Mouse (Mus musculus) gastrocnemius, postnatal 10 days (tissue): ENCODE results near the gene Draxin. TPM values are rescaled to one million over a fixed set of nuclear protein-coding genes. Genes with fewer than 3 reads are reported as not detected.
"Not testable (repeated sequence)": the region's sequence is repeated elsewhere in the genome, so short reads cannot be mapped to it uniquely, and the experiment has no call there.

Source experiments
- DNase-seq: peaks from one replicate; pipeline ENCODE4 v3.0.0; 2021; ENCODE audit warnings: mixed read lengths
- long read RNA-seq, 2 experiments: library from polyadenylated mRNA; stranded (forward); transcript quantifications; one replicate each; pipeline ENCODE4 v2.0.0; 2021
- total RNA-seq, 2 experiments: library from RNA; stranded (reverse); gene quantifications; 2 replicates each; pipeline ENCODE4 v1.2.3; 2021

Draxin gene
- total RNA-seq = under 1 TPM; 0.16 to 0.23 TPM
- long read RNA-seq, experiment 1 = 0 reads
- long read RNA-seq, experiment 2 = 0 reads

DNA sequence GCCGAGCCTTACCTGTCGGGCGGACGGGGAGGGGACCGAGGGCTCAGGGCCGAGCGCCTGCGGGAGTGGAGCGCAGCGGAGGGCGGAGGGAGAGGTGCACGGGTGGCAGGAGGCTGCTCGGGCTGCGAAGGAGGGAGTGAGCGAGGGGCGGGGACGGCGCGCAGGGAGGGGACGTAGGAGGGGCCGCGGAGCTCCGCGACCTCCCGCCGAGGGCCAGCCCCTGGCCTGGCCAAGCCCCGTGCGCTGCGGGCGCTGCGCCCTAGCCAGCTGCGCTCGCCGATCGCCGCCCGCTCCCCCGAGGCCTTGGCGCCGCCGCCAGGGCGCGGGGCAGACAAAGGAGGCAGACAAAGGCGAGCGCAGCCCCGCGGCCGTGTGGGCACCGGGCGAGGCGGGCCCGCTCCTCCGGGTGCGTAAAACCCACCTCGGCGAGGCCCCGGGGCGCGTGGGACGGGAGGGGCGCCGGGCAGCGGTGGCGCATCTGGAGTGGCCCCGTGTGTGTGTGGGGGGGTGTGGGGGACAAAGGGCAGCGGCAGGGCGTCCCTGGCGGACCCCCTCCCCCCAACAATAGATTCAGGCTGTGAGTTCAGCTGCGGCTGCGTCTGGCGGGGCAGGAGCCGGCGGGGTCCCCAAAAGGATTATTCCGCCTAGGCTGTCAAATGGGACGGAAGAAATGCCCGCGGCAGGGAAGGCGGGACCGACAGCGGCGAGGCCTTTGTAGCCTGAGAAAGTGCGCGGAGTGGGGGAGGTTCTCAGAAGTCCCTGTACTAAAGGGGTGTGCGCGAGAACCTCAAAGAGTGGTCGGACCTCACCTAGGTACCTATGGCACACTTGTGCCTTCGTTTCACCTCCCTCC is at the start of gene Draxin:
TSS of gene Draxin (minus strand) at position 138 of the 853 bp plus-strand sequence.
- DNase-seq = peak; percentile 36

DNA sequence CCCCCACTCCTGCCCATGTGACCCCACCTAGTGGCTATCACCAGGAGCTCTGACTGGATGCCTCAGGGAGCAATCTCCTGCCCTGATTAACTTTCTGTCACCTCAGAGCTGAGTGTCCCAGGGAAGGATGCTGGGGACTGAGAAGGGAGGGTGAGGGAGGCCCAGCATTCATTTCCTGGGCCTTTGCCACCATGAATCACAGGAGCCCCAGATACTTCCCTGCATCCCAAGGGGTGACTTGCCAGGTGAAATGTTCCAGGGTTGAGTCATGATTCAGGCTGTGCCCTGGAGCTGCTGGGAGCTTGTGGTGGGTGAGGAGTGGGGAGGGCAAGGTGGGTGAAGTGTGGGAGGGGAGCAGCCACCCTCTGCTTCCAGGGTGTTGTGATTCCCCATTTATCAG is 47.2 kb upstream of the Draxin start:
- DNase-seq = no peak

DNA sequence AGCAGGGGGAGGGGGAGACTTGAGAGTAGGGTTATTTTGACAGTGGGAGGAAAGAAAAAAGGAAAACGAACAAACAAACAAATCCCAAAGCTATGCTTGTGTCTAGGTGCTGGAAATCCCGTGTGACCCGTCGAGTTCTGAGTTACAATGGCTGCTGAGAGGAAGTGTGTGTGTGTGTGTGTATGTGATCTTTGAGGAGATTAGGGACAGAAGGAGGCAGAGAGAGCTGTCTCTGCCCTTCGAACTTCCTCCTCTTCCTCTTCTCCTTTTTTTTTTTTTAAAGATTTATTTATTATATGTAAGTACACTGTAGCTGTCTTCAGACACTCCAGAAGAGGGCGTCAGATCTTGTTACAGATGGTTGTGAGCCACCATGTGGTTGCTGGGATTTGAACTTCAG is 46.1 kb upstream of the Draxin start:
- not testable (repeated sequence) for DNase-seq

DNA sequence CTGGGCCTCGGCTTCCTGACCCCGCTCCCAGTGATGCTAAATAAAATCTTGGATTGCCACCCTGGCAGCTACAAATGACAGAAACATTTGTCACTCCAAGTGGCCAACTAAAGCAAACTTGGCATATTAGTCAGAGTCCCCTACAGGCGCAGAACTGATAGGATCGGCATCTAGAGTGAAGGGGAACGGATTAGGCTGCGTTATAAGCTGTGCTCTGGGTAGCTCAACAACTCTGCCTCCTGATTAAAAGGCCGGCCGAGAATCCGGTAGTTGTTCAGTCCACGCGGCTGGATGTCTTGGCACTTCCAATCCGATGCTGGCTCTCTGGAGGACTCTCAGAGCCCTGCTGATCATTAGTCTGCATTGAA is 44.0 kb upstream of the Draxin start:
- no peak for DNase-seq

DNA sequence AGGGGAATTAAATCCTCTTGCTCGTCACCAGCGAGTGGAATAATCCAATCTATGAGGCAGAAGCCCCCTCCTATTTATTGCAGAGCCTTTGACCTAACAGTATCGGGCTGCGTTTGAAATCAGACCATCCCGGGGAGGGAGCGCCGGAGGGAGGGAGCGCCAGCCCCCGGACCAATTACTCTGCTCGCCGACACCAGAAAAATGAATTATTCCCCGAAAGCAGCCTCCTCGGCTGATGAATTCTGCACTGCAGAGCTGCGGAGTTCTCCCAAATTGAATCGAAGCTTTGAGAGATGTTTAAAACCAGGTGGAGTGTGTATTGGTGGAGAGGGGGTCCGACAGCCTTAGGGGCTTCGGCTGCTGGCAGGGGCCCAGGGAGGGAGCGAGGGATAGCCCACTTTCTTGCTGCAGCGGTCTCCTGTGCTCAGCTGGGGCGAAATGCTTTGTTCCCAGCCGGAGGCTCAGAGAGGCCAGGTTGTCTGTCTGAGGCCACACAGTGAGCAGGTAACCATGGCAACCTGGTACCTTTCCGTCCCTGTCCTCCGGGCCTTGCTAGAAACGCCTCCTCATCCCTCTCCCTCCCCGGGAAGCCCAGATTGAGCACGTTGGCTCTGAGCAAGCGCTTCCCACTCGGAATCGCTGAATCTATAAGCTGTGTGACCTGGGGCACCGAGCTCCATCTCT is 43.5 kb upstream of the Draxin start:
- no peak for DNase-seq

DNA sequence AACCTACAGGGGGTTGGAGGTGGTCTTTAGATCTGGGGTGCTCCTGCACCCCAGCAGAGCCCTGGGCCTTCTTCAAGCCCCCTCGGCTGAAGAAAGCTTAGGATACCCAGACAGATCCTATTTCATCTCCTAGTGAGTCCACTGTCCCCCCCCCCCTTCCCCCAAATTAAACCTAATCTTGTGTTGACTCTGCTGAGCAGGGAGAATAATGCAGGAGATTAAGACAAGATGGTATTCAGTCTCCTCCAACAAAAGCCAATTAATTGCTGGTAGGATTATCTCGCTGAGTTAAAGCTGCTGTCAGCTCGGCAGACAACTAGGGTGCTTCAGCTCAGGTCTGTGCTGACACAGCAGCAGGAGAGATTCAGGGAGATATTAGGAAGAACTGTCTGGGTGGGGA is 40.8 kb upstream of the Draxin start:
- no peak for DNase-seq

DNA sequence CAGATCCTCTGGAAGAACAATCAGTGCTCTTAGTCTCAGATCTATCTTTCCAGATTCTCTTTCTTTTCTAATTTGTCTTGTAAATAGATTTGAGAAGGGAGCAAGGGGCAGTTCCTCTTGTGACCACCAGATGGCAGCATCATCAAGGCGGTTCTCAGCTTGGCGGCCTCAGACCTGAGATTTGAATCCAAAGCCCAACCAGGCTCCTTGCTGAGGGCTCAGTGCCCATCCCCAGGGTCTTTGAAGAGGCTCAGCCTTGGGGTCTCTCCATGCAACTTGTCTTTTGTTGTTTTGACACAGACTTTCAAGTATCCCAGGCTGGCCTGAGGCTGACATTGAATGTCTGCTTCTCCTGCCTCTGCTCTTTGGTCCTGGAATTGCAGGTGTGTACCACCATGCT is 40.3 kb upstream of the Draxin start:
- DNase-seq = peak; percentile 52

DNA sequence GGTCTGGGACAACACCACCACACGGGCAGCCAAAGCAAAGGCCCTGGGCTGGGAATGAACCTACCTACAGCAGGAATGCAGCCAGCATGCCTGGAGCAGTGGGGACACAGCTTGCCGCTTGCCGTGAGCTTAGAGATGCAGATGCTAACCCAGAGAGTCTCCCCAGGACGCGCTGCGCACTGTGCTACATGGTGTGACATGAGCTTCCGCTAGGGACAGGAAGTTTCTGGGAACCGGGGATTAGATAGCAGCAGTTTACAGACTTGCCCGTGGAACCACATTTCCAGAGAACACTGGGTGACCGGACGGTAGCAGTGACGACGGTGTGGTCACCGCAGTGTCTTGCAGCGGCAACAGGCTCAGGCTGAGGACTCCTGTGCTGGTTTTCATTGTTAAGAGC is 39.1 kb upstream of the Draxin start:
- DNase-seq = no peak

DNA sequence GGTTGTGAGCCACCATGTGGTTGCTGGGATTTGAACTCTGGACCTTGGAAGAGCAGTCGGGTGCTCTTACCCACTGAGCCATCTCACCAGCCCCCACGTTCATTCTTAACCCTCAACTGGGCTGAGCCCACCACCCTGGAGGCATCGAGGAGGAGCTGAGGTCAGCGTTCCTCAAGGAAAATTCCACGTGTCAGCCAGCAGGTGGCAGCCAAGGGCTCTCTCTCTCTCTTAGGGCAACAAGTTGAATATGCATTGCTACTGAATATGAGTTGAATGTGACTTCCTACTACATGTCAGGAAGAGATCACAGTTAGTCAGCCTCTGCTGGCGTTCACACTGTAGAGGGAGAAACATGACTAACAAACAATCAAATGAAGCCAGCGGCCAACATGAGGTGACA is 37.8 kb upstream of the Draxin start:
- DNase-seq = peak; percentile 68

DNA sequence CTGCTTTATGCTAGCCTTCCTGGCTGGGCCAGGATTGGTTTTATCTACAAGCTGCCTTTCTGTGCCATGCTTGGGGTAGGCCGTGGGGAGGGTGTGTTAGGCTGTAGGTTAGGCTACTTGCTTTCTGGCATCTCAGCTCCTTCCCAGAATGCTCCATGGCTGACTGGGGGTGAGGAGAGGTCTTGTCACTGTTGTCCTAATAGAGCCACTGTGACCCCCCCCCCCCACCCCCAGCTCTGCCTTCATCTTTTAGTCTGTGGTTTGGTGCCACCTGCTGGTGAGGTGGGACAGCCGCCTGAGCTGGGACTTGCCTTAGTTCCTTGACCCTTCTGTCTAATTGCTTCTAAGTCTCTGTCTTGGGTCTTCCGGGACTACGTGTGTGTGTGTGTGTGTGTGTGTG is 36.5 kb upstream of the Draxin start:
- peak; percentile 74 for DNase-seq

DNA sequence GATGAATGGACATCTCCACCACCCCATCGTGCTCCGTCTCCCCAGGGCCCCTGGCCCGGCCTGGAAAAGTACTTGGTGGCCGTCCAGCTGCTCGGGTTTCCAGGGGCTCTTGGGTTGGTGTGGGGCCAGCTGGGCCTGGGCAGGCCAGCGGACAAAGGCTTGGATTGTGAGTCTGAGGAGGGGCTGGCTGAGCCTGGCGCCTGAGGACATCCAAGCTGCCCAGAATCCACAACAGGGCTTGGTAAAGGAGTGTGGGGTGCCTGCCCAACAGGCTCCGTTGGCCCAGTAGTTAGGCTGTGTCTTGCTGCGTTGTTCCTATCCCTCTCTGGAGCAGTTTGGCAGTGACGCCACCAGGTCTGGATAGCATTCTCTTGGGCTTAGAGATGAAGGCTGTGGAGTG is 35.9 kb upstream of the Draxin start:
- DNase-seq = no peak

DNA sequence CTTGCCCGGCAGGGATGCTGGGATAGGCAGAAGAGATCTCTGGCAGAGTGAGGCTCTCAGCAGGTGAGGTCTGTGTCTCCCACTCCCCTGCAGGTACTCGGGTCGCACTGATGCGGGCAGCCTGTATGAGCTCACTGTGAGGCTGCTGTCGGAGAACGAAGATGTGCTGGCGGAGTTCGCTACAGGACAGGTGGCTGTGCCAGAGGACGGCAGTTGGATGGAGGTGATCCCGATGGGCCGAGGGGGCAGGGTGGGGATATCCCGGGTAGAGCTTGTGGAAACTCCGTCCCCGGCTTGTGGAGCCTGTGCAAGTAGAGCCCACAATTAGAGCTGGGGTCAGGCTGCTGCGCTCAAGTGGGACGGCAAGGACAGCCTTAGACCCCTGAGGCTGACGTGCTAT is 35.1 kb upstream of the Draxin start:
- DNase-seq = no peak

DNA sequence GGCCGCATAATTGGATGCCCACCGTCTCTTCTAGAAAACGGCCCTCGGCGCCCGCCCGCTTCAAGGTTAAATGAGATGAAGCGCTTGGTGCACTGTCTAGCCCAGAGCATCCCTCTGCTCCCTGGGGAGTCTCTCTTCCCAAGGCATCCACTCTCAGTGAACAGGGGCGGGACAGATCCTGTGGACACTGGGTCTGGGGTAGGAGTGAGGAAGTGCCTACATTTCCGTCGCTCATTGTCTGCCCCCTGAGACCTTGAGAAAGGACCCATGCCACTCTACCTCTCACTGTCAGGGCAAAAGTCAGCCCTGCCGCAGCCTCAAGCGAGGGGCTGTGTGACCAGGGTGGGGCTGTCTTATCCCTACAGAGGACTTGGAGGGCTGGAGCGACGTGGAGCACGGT is 34.0 kb upstream of the Draxin start:
- no peak for DNase-seq

DNA sequence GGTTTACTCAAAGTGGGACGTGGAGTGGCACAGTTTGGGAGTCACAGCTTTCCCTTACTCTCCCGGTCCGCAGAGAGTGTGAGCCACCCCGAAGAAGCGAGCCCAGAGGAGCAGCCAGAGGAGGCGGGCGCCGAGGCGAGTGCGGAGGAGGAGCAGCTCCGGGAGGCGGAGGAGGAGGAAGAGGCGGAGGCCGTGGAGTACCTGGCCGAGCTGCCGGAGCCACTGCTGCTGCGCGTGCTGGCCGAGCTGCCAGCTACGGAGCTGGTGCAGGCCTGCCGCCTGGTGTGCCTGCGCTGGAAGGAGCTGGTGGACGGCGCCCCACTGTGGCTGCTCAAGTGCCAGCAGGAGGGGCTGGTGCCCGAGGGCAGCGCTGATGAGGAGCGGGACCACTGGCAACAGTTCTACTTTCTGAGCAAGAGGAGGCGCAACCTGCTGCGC is 33.5 kb upstream of the Draxin start:
- peak; percentile 64 for DNase-seq

DNA sequence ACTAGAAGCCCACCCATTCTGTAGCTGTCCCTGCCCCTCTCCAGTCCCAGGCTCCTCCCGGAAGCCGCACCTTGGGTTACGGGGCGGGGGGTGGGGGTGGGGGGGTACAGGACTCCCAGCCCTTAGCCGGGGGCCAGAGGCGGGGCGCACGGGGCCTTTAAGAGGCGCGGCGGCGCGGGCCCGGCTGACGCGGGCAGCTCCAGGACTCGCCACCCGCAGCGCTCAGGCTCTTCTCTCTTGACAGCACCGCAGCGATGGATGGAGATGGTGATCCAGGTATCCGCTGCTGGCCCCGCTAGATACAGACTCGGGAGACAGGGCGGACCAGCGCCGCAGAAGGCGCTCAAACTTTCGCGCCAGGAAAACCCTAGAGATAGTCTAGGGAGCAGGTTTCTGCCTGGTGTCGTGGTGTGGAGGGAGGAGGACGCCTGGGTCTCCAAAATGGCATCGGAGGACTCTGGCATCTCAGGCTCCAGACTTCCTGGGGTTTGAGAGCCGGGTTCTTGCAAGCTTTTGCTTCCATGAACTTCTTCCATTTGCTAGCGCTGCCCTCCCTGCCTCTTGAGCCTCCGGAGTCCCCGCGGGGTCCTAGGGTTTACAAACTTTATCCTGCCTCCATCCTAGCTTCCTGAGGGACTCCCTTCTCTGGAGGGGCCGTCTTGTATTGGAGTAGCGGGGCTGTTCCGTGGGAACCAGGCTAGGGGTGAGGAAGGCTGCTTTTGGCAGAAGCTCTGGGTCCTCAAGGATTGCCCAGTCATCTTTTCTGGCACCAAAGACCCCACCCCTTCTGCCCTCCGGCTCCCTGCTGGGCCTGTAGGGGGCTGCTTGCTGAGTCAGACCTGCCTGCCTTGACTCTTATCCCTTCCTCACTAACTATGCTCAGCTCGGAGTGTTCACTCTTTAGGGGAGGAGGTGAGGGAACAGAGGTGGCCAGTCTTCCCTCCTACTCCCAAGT is 30.2 kb upstream of the Draxin start, which contains the start of the genes Fbxo44 and Fbxo2:
TSS of gene Fbxo44 (minus strand) at position 47 of the 955 bp plus-strand sequence.
TSS of gene Fbxo2 (plus strand) at position 186 of the 955 bp plus-strand sequence.
- DNase-seq = no peak

DNA sequence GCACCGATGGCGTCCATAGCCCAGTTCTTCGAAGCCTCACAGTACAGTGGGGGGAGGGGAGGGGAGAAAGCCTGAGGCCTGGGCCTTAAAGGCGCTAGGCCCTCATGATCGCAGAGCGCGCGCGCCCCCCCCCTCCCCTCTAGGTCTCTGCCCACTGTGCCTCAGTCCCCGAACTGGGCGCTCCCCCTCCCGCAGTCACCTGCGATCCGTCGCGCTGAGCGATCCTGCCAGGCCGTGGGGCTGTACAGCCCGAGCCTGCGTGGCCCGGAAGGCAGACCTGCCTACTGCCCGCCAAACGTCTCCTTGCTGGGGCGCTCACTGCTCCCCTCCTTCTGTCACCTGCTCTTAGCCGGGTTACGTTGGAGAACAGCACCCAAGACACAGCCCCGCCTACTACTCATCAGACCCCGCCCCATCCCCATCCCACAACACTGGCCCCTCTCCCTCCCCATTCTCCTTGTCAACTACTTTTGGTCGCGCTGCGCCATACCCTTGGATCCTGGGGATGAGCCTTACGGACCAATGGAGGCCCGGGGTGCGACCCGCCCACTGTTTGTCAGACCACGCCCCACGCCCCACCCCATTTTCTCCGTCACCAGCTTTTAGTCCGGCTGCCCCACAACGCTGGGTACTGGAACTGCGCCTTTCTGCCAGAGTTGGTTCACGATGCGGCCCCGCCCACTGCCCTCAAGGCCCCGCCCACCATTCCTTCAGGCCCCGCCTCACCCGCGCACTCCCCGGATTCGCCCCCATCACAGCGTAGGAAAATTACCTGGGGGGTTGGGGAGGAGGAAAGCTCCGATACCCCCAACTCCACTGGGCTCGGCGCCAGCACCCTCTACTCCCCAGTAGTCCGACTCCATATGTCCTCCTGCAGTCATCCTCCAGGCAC is 29.3 kb upstream of the Draxin start:
- DNase-seq = peak; percentile 76

DNA sequence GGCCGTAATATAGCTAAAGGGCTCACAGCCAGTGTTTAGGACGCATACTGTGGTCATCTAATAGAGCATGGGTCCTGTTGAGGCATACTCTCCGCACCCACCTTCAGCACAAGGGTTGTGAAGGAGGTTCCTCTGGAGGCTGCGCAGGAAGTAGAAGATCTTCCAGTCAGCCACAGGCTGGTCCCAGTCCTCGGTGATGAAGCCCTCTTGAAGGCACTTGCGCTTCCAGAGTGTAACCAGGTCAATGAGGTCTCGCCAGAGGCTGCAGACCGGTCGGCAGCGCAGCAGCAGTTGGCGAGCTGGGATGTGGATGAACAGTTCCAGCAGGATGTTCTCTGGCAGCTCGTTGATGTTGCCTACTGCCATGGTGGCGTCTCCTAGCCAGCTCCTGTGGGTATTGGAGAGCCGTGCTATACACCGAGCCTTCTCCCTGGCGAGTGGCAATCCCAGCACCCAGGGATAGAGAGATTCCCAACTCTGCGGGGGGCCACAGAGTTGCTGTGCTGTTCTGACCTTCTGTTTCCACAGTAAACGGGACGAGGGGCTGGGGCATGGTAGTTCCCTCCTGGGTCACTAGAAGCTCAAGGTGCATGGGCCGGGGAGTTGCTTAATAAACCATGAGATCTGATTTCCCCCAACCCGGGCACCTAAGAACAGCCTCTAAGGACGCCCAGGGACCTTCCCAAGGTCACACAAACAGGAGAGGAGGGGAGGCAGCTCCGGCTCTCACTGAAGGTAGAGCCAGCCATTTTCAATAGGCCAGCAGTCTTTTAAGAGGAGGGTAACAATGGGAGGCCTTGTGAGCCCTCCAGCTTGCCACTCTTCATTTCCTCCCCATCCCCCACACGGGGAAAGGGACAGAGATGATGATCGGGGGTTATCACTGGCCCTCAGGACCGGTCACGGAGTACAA is 28.2 kb upstream of the Draxin start:
- DNase-seq = no peak

DNA sequence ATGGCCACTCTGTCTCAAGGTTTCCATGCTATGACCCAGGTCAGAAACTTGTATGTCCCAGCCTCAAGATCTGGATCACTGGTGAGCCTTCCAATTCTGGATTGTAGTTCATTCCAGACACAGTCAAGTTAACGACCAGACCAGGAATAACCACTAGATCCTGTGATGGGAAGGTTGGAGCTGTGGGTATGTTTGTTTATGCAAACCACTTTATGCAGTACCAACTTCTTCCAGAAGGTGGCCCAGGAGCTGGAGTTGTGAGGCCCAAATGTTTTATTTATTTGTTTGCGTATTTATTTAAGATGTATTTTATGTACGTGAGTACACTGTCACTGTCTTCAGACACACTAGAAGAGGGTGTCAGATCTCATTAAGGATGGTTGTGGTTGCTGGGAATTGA is 24.5 kb upstream of the Draxin start:
- DNase-seq = no peak

DNA sequence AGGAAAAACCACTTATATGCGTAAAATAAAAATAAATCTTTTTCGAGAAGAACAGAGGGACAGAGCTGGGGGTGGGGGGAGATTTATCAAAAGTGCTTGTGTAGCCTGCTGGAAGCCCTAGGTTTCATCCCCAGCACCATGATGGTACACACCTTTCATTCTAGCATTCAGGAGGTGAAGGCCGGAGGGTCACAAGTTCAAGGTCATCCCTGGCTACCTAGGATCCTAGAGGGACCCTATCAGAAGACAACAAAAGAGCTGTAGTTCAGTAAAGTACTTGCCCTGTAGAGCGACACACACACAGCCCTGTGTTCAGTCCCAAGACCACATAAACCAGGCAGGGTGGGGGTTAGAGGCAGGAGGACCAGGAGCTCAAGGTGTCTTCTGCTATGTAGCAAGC is 23.5 kb upstream of the Draxin start:
- DNase-seq = no peak

DNA sequence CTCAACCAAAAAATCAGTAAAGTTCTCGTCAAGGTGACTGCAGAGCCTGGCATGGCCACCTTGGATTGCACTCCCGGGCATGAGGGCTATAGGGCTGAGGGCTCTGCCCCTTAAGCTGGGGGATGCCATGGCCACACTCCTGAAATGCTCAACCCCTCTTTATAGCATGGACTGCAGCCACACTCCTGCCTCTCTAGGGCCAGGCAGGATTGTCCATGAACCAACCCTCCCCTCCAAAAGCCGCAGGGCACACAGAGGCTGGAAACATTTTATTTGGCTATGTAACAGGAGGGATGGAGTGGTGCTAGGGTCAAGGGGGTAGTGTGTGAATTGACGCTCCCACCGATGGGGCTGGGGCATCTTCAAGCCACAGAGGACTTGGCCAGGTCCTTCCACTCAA is 22.0 kb upstream of the Draxin start:
- DNase-seq = no peak
